Mouse (Mus musculus): Measurements from ENCODE around the gene Pkd2l1. TPM values are rescaled to one million over a fixed set of nuclear protein-coding genes. Genes with fewer than 3 reads are reported as not detected.

The Pkd2l1 gene
- under 1 TPM in 1 of 2 experiments, not detected in 1; 0.08 TPM for total RNA-seq (2021)
- long read RNA-seq, experiment 1 = 0 reads
- long read RNA-seq, experiment 2 = 0 reads

GRCm38 (mm10) chr19:44192342-44192741 is at the start of gene Pkd2l1:
Pkd2l1 (minus strand) TSS chr19:44192442.
- DNase-seq (ENCODE audit: low spot score in 2 of 2) = no peak

- DNase-seq (ENCODE audit: low spot score in 2 of 2) = no peak
Measured at GRCm38 (mm10) chr19:44238906-44239305, 46.7 kb upstream of the Pkd2l1 start.

- no peak for DNase-seq (ENCODE audit: low spot score in 2 of 2)
Measured at GRCm38 (mm10) chr19:44237471-44238006, 45.3 kb upstream of the Pkd2l1 start.

- no peak for DNase-seq (ENCODE audit: low spot score in 2 of 2)
Measured at GRCm38 (mm10) chr19:44231608-44232151, 39.4 kb upstream of the Pkd2l1 start.

GRCm38 (mm10) chr19:44230212-44230611 is 38.0 kb upstream of the Pkd2l1 start:
- no peak for DNase-seq (ENCODE audit: low spot score in 2 of 2)

- DNase-seq (ENCODE audit: low spot score in 2 of 2) = no peak
Measured at GRCm38 (mm10) chr19:44229776-44230175, 37.5 kb upstream of the Pkd2l1 start.

GRCm38 (mm10) chr19:44225728-44226127 is 33.5 kb upstream of the Pkd2l1 start:
- DNase-seq (ENCODE audit: low spot score in 2 of 2) = no peak

GRCm38 (mm10) chr19:44217958-44218525 is 25.8 kb upstream of the Pkd2l1 start:
- no peak for DNase-seq (ENCODE audit: low spot score in 2 of 2)

GRCm38 (mm10) chr19:44215255-44215654 is 23.0 kb upstream of the Pkd2l1 start:
- no peak for DNase-seq (ENCODE audit: low spot score in 2 of 2)

- DNase-seq (ENCODE audit: low spot score in 2 of 2) = no peak
Measured at GRCm38 (mm10) chr19:44207079-44207478, 14.8 kb upstream of the Pkd2l1 start.

- no peak for DNase-seq (ENCODE audit: low spot score in 2 of 2)
Measured at GRCm38 (mm10) chr19:44203015-44203564, 10.8 kb upstream of the Pkd2l1 start, which contains the start of gene Scd3. Scd3 (plus strand) TSS chr19:44203269.

GRCm38 (mm10) chr19:44198964-44199363 is 6.7 kb upstream of the Pkd2l1 start:
- DNase-seq (ENCODE audit: low spot score in 2 of 2) = no peak

- DNase-seq (ENCODE audit: low spot score in 2 of 2) = no peak
Measured at GRCm38 (mm10) chr19:44198494-44198893, 6.3 kb upstream of the Pkd2l1 start.

- DNase-seq (ENCODE audit: low spot score in 2 of 2) = no peak
Measured at GRCm38 (mm10) chr19:44197053-44197852, 5.0 kb upstream of the Pkd2l1 start.

GRCm38 (mm10) chr19:44195138-44195537 is 2.9 kb upstream of the Pkd2l1 start:
- peak; percentile 28 to 43 for DNase-seq (ENCODE audit: low spot score in 2 of 2)

- DNase-seq (ENCODE audit: low spot score in 2 of 2) = no peak
Measured at GRCm38 (mm10) chr19:44193906-44194305, 1.7 kb upstream of the Pkd2l1 start.

- DNase-seq (ENCODE audit: low spot score in 2 of 2) = no peak
Measured at GRCm38 (mm10) chr19:44189056-44189455, 3.2 kb downstream of the Pkd2l1 start.

GRCm38 (mm10) chr19:44183968-44184367 is 8.3 kb downstream of the Pkd2l1 start:
- DNase-seq (ENCODE audit: low spot score in 2 of 2) = no peak

- DNase-seq (ENCODE audit: low spot score in 2 of 2) = no peak
Measured at GRCm38 (mm10) chr19:44180502-44180901, 11.7 kb downstream of the Pkd2l1 start.

GRCm38 (mm10) chr19:44176741-44177140 is 15.5 kb downstream of the Pkd2l1 start:
- no peak for DNase-seq (ENCODE audit: low spot score in 2 of 2)

- DNase-seq (ENCODE audit: low spot score in 2 of 2) = no peak
Measured at GRCm38 (mm10) chr19:44174835-44175234, 17.4 kb downstream of the Pkd2l1 start.

GRCm38 (mm10) chr19:44161515-44161914 is 30.7 kb downstream of the Pkd2l1 start:
- DNase-seq (ENCODE audit: low spot score in 2 of 2) = no peak
